Mouse (Mus musculus) retina, adult 2 months (tissue): ENCODE data around the gene Ptpn1.

Experiments
- DNase-seq: peaks from one replicate; pipeline ENCODE4 v3.0.0-alpha.2; 2012; ENCODE audit warnings: low read depth, low spot score

Gene Ptpn1

DNA sequence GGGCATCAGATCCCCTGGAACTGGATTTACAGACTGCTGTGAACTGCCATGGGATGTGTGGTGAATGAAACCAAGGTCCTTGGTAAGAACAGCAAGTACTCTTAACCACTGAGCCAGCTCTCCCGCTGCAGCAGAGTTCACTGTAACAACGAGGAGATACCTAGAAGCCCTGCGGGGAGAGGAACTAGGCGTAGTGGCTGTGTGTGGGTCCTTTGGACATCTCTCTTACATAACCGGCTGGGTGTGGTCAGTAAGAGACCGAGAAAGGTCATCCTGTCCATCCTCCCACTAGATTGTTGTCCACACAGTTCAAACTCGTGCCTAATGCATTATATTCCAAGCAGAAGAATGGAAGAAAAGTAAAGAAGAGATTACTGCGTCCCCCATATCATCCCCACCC lies 10.0 kb upstream of the Ptpn1 start:
- DNase-seq = no peak

- no peak for DNase-seq
These were observed 7.8 kb upstream of the Ptpn1 start for GRCm38 (mm10) chr2:167924011-167924410.

DNA sequence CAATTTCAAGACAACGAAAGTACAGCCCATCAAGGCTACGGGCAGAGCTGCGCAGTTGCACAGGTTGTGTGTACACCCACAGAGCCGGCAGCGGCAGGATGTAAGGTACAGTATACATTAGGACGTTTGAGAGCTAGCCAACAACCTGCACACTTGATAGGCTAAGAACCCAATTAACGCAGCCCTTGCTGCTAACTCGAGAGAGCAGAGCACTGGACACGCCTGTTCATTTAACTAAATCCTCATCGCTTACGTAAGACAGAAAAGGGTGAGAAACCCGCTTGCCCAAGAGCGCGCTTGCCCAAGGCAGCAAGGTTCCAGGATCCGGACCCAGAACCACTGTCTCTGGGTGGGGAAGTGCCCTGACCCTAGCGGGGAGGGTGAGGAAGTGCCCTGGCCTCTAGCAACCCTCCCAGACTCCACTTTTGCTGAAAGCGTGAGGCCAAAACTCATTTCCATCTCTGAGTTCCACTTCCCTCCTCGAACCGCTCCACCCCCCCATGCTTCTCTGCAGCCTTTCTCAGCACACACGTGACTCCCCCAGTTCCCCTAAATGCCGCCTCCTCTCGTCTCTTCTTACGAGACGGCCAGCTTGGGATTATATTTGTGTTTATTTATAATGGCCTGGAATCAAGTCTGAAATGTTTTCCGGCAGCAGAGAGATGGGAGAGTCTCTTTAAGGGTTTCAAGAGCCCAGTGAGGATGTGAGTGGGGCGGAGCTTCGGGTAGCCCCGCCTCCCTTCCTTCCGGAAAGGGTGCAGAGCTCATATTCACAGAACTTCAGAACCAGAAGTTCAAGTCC lies 6.9 kb upstream of the Ptpn1 start:
- peak; percentile 61 for DNase-seq

GRCm38 (mm10) chr2:167925841-167926800 lies 5.7 kb upstream of the Ptpn1 start:
- no peak for DNase-seq

DNA sequence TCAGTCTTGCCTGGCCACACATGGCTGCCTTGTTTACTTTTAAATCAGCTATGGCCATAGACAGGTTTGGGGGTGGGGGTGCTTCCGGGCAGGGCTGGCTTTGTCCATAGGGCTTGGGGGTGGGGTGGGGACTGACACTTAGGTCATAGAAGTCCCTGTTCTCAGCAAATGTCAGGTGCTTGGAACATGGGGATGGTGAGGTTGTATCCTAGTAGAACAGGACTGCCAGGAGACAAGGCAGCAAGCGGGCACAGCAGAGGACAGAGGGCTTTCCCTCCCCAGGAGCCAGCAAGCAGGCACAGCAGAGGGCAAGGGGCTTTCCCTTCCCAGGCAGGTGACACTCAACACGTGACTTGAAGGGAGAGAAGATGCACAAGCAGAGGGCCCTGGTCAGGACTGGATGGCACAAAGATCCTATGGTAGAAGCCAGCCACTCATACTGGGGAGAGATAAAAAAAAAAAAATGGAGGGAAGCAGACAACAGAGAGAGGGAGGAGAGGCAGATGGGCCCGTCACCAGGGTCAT lies 3.8 kb upstream of the Ptpn1 start:
- no peak for DNase-seq

- DNase-seq = no peak
These were observed 2.9 kb upstream of the Ptpn1 start for GRCm38 (mm10) chr2:167928972-167929371.

DNA sequence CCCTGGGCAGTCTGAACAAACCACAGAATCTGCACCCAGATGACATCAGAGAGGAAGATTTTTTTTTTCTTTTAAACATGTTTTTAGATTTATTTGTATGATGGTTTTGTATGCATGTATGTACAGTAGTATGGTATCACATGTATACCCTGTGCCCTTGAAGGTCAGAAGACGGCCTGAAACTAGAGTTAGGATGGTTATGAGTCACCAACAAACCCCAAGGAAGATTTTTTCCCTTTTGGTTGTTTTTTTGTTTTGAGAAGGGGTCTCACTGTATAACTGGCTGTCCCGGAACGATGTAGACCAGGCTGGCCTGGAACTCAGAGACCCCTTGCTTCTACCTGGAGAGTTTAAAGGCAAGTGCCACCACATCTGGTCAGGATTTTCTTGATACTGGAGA lies 882 bp upstream of the Ptpn1 start:
- no peak for DNase-seq

- DNase-seq = no peak
These were observed 922 bp downstream of the Ptpn1 start for GRCm38 (mm10) chr2:167932727-167933231.

GRCm38 (mm10) chr2:167933397-167933796 lies 1.5 kb downstream of the Ptpn1 start:
- no peak for DNase-seq

DNA sequence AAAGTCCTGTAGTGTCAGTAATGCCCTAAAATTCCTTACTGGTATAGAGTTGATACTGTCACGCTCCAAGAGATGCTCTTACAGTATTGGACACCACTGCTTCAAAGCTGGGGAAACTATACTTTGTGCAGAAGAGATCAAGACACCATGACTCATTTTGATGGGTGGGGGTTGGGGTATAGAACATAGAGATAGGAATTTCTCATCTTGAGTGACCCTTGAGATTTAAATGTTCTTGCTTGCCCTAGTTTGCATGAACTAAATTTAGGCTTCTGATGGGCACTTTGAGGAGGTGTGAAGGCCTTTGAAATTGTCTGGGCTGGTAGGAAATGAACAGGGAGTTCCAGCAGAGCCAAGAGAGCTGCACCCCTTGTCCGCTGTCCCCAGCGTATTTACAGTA lies 4.1 kb downstream of the Ptpn1 start:
- no peak for DNase-seq

DNA sequence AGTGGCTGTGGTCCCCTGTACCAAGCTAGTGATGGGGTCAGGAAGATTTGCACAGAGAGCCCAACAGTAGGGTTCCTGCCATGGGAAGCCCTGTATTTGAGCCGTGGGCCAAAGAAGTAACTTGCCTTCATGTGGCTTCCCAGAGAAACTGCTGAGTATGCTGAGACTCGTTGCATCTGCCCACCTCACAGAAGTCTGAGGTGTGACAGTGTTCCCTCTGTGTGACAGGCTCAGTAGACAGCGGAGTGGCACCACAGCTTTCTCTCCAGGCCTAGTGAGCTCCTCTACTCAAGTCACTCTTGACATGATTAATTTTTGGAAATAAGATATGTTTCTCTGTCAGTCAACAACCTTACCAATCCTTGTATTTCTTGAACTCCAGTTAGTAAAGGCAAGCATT lies 6.9 kb downstream of the Ptpn1 start:
- no peak for DNase-seq

GRCm38 (mm10) chr2:167939204-167939603 lies 7.3 kb downstream of the Ptpn1 start:
- no peak for DNase-seq

DNA sequence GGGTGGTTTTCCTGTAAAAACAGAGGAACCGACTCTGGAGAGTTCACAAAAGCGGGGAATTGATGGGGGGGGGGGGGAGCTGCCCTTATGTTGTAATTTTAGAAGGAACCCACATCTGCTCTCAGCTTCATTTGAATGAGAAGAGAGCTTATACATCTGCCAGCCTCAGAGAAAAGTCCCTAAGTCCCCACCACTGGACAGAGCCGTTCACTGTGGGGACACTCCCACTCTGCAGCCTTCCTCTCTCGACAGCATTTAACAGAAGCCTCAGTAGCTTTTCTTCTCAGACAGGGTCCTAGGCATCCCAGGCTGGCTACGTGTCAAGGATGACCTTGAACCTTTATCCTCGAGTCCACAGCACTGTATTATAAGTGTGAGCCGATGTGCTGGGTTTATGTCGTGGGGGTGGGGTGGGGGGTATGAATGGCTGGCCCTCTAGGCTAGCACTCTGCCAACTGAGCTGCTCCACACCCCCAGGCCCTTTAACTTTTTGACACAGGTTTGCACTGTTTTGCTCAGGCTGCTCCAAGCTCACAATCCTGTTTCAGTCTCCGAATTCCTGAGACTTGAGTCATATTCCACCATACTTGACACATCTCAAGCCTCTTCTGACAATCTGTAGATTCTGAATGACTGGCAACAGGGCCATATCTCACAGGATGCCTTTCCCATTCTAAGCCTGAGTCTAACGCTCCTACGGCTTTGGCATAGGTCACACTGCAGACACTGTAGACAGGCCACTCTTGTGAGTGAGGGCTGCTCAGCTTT lies 8.0 kb downstream of the Ptpn1 start:
- DNase-seq = no peak

- DNase-seq = no peak
These were observed 8.8 kb downstream of the Ptpn1 start for GRCm38 (mm10) chr2:167940636-167941035.

GRCm38 (mm10) chr2:167941320-167941719 lies 9.5 kb downstream of the Ptpn1 start:
- no peak for DNase-seq

DNA sequence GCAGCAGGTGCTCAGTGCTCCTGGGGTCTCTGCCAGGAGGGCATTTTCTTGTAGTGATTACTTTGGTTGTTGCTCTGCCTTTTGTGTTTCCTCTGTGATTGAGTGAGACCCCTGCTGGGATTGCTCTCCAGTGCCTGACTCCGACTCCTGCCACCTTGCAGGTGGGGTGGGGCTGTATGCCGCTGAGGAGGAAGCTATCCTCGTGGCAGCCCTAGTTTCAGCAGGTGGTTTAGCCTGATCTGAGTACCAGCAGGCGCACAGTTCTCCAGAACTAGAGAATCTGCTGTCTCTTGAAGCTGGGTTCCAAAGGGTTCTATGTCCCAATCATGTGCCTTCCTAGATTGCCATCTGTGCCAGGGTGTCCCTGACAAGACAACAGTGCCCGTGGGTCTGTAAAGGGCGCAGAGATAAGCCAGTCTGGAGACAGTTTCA lies 9.9 kb downstream of the Ptpn1 start:
- DNase-seq = no peak

DNA sequence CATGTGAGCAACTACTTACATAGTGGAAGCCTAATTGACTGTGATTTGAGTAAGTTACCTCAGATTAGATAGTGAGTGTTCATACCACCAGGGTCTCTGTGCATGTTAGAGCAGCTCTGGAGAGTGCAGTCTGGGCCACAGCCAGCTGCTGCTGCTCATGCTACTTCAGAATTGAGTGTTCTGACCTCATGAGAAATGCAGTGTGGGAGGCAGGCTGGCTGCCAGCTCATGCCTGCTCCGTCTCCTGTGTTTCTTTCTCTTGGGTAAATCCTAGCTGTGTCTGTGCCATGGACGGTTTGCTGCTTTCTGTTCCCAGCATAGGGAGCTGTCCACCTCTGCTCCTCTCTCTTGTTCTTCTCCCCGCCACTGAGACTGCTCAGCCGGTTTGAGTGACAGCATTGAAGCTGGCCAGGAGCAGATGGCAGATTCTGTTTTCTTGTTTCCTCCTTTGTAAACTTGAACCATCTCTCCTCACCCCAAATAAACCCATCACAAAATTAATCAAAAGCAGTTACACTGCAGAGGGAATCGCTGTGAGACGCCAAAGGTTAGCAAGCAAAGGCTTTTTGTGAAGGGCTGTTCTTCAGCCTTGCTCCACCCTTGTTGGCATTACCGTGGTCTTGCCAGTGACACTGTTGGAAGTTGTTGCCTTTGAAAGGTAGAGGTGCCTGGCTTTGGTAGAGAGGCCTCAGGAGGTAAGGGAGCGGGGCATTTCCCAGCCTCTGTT lies 10.5 kb downstream of the Ptpn1 start:
- DNase-seq = no peak

GRCm38 (mm10) chr2:167942926-167943633 lies 11.2 kb downstream of the Ptpn1 start:
- DNase-seq = no peak

- DNase-seq = no peak
These were observed 12.3 kb downstream of the Ptpn1 start for GRCm38 (mm10) chr2:167944193-167944592.

DNA sequence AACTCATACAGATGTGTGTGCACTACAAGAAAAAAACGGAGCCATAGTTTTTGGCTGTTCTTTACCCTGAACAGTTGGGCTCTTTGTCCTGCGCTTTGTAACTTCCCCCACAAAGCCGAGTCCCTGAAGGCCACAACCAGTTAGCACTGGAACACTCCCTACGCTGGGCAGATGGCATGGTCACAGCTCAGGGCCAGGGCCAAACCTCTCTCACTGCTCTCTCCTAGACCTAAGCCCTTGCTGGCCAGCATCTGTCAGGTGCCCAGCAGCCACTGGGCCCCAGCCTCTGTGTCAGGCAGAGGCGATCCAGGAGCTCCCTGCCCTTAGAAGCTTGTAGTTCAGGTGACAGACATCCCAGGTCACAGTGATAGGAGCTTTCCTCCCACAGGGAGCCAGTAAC lies 13.6 kb downstream of the Ptpn1 start:
- no peak for DNase-seq
